Mouse (Mus musculus) gastrocnemius, adult 2 months (tissue): Measurements from ENCODE around the gene Fgfr2. TPM values are rescaled to one million over a fixed set of nuclear protein-coding genes. Genes with fewer than 3 reads are reported as not detected.
"Not testable (repeated sequence)": the region's sequence is repeated elsewhere in the genome, so short reads cannot be mapped to it uniquely, and the experiment has no call there.

Experiments used
- DNase-seq: peaks from one replicate; pipeline ENCODE4 v3.0.0; 2022
- H3K27ac ChIP-seq: fragments of 200-600 bp; 2 replicates; pipeline ENCODE4 v1.8.1; 2022; ENCODE audit warnings: mild to moderate bottlenecking
- H3K4me3 ChIP-seq: fragments of 200-600 bp; 2 replicates; pipeline ENCODE4 v1.8.1; 2022; ENCODE audit warnings: mild to moderate bottlenecking, moderate library complexity
- CTCF ChIP-seq: fragments of 200-600 bp; IDR thresholded peaks from 2 replicates; pipeline ENCODE4 v1.8.1; 2022; ENCODE audit warnings: antibody characterized with exemption, mild to moderate bottlenecking, moderate library complexity
- intact Hi-C: fragments of 180-260 bp; cut with DNase I; formaldehyde crosslinking; loops from one replicate; pipeline ENCODE4 v1.15.1; 2025
- total RNA-seq, 2 experiments: library from RNA; stranded (reverse); gene quantifications; 2 replicates each; pipeline ENCODE4 v1.2.3; 2021

Gene Fgfr2
- total RNA-seq, 2 experiments from 2014 or later = 0.15 to 0.33 TPM

DNA sequence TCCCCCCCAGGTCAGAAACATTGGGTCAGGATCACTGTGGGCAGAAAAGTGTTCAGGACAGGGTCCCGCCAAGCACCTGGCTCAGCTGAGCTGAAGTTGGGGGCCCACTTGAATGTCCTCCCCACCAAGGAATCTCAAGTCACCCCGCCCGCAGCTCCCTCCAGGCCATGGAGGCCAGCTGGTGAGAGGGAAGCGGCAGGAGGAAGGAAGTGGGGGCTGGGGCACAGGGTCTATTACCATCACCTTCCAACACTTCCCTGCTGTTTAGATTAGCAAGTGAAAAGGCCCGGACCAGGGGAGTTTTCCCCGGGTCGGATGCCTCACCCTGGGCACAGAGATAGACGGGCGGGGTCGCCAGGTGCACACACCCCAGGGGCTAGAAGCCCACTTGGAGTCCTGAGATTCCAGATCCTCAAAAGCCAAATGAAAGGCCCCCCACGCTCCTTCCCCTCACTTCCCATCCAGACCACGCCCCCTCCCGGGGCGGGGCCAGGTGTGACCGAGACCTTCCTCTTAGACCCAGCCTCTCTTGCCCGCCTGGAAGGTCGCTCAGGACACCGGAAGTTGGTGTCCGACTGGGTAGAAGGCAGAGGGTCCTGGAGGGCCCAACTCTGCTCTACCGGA lies 8.2 kb downstream of the Fgfr2 start:
- no peak for DNase-seq
- Histone ChIP-seq H3K4me3 (peak overlapping the region; percentile 46), H3K27ac (peak overlapping the region; percentile 38; the same call in 1 of the 2 replicates)
- intact Hi-C loops = loop anchor here (5.0 kb wide), 1 partner anchor 43 kb away; no protein-coding TSS in a partner anchor
- TF ChIP-seq CTCF = no peak

DNA sequence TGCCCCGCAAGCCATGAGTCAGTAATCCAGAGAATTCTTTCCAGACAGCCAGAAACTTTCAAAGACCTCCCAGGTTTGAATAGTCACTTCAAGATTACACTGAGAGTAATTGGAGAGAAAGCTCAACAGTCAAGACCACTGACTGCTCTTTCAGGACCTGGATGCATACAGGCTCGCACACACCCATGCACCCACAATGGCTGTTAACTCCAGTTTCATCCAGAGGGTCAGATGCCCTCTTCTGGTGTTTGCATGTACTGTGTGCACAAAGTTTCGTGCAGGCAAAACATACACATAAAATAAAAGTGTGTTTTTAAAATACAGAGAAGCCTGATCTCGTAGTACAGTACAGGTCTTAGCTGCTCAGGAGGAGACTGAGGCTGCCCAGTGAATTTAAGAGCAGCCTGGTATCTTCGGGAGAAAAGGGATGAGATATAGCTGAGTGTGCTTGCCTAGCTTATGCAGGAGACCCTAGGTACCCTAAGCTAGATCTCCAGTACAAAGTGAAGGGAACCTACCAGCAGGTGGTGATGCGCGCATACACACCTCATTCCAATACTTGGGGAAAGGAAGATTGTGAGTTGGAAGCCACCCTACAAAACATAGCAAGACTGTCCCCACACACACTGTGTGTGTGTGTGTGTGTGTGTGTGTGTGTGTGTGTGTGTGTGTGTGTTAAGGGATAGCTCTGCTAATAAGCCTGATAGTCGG lies 9.8 kb downstream of the Fgfr2 start:
- H3K4me3 ChIP-seq = no peak overlapping the region
- no peak for DNase-seq
- H3K27ac ChIP-seq = no peak overlapping the region; the same call in 1 of the 2 replicates
- TF ChIP-seq CTCF = peak; percentile 46; the same call in 1 of the 2 replicates
- intact Hi-C loops = loop anchor here (5.0 kb wide), 1 partner anchor 41 kb away; no protein-coding TSS in a partner anchor

DNA sequence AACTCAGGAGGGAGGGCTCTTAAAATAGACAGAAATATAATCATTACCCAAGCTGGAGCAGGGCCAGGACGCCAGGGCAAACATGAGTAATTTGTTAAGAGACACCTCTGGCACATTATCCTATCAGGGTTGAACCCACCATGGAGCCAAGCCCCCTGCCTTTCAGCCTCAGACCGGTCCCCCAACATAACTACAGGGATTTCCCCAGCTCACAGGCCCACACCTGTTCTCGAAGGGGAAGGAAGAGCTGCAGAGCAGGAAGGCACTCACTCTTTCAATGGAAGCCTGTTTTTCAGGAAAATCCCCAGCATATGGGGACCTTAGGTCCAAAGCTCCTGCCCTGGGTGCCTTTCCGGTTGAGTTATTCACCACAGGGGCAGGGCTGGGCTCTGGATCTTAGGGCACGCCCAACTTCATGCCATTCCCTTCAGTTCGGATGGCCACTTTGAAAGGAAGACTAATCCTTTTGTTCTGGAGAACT lies 10.8 kb downstream of the Fgfr2 start:
- no peak for DNase-seq
- Histone ChIP-seq H3K27ac (peak overlapping the region; percentile 61), H3K4me3 (0 out of 2 replicates have a peak overlapping the region, but pooled peaks have one; percentile 2)
- no peak for TF ChIP-seq CTCF
- intact Hi-C loops = loop anchor here (5.0 kb wide), 1 partner anchor 40 kb away; no protein-coding TSS in a partner anchor

DNA sequence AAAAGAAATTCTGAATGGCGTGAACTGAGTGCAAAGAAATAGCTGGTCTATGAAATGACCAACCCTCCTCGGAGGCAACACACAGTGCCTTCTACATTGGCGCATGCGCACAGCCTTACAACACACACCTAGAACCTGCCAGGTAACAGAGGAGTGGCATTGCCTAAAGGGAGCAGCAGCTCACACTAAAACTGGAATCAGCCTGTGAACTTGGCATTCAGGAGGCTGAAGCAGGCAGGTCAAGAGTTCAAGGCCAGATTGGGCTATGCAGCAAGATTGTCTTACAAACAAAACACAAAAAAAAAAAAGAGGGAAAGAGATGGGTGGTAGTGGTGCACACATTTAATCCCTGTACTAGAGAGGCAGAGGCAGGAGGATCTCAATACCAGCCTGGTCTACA lies 13.7 kb downstream of the Fgfr2 start:
- intact Hi-C loops = no loop called here
- DNase-seq = no peak
- Histone ChIP-seq H3K27ac (no peak overlapping the region), H3K4me3 (no peak overlapping the region)
- no peak for TF ChIP-seq CTCF

- DNase-seq = no peak
- no peak overlapping the region for H3K4me3 ChIP-seq
- no peak for TF ChIP-seq CTCF
- 0 out of 2 replicates have a peak overlapping the region, but pooled peaks have one; percentile 17 for H3K27ac ChIP-seq
- intact Hi-C loops = no loop called here
Observed at GRCm38 (mm10) chr7:133108695-133109094, 14.5 kb downstream of the Fgfr2 start.

GRCm38 (mm10) chr7:133102578-133102977 lies 20.6 kb downstream of the Fgfr2 start:
- peak overlapping the region; percentile 68 for H3K27ac ChIP-seq
- intact Hi-C loops = no loop called here
- no peak overlapping the region for H3K4me3 ChIP-seq
- DNase-seq = peak; percentile 60
- no peak for TF ChIP-seq CTCF

GRCm38 (mm10) chr7:133101070-133101469 lies 22.1 kb downstream of the Fgfr2 start:
- H3K27ac ChIP-seq = peak overlapping the region; percentile 57
- intact Hi-C loops = no loop called here
- TF ChIP-seq CTCF = no peak
- DNase-seq = no peak
- H3K4me3 ChIP-seq = no peak overlapping the region

DNA sequence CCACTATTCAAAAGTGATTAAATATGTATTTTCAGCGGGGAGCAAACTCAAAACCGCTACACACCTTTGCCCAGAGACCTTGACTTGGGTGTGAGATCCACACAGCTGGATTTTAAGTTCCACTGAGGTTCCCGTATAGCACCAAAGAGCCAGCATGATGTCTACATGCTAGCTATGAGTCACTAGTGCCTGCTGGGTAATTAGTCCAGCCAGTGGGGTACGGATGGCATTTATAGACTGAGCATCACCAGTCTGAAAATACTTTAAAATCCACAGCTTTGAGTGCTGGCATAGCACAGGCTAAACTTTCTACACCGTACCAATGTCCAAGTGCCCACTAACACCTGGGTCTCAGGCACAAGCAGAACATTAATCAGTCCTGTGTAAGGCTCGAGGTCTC lies 23.0 kb downstream of the Fgfr2 start:
- no peak for DNase-seq
- TF ChIP-seq CTCF = no peak
- Histone ChIP-seq H3K27ac (peak overlapping the region; percentile 71; the same call in 1 of the 2 replicates), H3K4me3 (no peak overlapping the region)
- intact Hi-C loops = no loop called here

DNA sequence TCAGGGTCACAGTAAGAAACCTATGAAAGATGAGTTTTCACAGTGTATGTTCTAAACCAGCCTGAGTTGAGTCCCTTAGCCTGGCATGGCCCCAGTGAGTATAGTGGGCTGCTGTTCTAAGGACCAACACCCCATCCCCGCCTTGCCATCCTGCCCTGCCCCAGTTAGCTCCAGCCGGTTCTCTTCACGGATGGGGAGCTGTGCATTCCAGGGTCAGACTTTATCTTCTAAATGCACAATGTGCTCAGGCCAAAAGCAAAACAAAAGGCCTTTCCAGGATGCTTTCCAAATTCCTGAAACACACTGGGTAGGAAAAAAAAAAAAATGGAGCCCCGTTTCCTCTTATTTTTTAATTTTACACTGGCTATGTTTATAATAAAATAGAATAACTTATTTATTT lies 23.9 kb downstream of the Fgfr2 start:
- no peak overlapping the region for H3K4me3 ChIP-seq
- peak overlapping the region; percentile 71 for H3K27ac ChIP-seq
- intact Hi-C loops = no loop called here
- no peak for TF ChIP-seq CTCF
- DNase-seq = no peak

- DNase-seq = peak; percentile 56
- Histone ChIP-seq H3K27ac (peak overlapping the region; percentile 71), H3K4me3 (no peak overlapping the region)
- no peak for TF ChIP-seq CTCF
- intact Hi-C loops = no loop called here
Observed at GRCm38 (mm10) chr7:133098118-133098793, 24.9 kb downstream of the Fgfr2 start.

GRCm38 (mm10) chr7:133095610-133096009 lies 27.5 kb downstream of the Fgfr2 start:
- intact Hi-C loops, H3K4me3 ChIP-seq, DNase-seq: not testable (repeated sequence)
- peak overlapping the region; percentile 41; the same call in 1 of the 2 replicates for H3K27ac ChIP-seq

DNA sequence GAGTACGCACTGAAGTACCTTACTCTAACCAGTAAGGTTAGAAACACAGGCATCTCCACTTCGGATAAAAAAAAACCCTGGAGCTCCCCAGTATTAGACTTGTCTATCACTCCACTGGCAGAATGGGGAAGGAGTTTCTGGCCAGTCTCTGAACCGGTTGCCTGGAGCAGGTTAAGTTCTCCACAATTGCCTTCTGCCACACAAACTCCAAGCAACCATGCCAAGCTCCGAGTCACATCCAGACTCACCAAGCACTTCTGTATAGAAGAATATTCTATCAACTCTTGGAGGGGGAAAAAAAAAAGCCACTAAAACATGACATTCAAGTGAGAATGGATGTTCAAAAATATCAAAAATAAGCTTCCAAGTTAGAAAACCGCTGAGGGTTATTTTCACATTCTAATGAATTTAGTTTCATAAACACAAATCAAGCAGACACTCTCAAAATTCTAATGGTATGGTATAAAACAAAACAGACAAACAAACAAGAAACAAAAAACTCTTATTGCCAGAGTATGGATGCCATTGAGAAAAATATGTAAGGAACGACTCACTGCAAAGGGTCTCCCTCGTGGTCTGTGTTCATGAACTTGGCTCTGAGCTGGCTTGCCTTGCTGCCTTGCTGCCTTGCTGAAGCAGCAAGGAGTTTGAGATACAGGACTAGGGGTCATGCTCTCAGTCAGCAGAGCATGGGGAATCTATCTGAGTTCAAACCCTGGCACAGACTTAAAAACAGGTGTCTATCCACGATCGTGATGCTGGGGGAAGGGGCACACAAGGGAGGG lies 28.2 kb downstream of the Fgfr2 start:
- no peak for DNase-seq
- Histone ChIP-seq H3K27ac (peak overlapping the region; percentile 41), H3K4me3 (no peak overlapping the region)
- intact Hi-C loops = no loop called here
- TF ChIP-seq CTCF = no peak
